Mouse (Mus musculus) kidney, postnatal 4 days (tissue): Measurements from ENCODE around the gene Eml1.

Experiments
- DNase-seq, 2 experiments: peaks; one replicate each; pipeline ENCODE4 v3.0.0; 2021; ENCODE audit warnings: mixed read lengths in 2 of 2

The Eml1 gene

DNA sequence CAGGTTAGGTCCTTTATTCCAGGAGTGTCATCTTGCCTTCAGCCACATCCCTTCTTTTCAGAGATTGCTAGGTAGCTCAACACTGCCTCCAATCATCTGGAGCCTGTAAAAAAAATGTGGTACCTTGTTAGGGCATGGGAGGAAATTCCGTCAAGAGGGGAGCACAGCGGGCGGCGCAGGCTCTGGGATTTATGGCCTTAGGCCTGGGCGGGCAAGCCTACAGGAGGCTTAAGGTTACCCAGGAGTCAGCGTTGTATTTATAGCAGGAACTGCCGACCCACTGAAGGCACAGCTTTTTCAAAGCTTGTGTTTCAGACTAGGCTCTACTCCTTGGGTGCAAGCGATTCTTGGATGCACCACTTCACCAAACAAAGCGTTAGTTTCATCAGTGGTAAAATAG lies 2.9 kb downstream of the Eml1 start:
- DNase-seq: peak in 1 of 2 experiments; percentile 51

DNA sequence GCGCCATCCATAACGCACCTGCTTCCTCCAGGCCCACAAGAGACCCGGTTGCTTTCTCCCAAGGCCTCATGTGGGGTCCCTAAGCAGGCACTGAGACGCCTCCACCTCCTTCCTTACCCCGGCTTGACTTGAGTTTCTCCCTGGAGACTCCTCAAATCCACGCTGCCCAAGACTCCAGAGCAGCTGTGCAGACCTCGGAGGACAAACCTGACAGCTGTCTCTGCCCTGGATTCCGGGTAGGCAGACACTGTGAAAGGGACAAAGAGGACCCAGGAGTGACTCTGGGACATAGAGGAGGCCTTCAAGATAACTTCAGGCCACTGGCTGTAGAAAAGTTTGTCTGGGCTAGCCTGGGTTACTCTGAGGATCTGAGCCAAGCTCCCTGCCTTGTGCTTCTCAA lies 3.9 kb downstream of the Eml1 start:
- DNase-seq: no peak

DNA sequence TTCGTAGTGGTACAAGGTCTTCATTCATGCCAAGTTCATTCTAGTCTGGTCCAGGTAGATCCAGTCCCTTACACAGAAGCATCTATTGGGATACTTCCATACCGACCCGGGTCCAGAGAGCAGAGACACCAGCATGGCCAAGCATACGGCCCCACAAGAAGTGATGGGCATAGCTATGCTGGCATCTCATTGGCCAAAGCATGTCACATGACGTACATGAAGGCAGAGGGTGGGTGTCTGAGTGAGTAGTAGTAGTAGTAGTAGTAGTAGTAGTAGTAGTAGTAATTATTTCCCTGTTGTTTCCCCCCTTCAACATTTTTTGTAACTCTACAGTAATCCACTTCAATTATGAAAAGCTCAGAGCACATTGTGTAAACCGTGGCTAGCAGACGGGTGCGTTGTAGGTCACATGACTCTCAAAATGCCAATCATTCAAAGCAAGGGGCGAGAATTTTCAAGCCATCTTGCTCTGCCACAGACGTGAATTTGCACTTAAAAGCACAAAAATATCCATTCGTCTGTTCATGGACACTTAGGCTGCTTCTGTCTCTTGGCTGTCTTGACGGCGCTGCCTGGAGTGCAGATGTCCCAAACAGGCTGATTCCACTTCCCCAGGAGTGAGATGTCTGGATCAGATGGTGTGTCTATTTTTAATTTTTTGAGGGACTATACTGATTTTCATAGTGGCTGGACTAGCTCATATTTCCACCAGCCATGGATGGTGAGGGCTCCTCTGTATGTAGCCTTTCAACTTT lies 7.8 kb downstream of the Eml1 start:
- no peak for DNase-seq

DNA sequence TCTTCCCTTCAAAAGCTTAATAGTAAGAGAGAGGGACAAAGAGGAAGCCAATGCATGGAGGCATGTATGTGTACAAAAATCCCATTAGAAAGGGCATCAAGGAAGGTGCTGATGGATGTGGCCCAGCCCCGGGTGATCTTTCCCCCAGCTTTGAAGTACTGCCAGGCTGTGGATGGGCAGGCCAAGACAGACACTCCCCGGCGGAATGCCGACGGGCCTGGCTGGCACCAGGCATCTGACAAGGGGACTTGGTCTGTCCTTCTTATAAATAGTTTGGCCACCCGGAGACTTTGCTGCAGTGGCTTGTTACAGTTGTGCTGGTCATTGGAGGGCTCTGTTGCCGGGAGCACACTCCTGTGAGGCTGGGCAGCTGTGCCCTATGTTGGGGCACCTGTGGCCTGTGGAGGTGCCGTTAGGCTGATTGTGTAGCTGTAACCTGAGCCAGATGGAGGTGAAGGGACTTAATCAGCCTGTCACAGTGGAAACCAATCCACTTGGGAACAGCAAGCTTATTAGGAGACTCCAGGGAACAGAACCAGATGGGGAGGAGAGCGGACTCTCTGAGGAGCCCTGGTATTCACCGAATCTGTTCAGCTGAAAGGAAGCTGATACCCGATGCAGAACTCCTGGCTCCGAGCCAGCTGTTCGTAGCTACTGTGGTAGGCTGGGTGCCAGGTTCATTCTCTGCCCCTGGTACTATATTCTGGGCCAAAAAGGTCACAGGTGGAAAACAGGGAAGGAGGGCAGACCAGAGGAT lies 15.9 kb downstream of the Eml1 start:
- peak; percentile 49 to 63 for DNase-seq

DNA sequence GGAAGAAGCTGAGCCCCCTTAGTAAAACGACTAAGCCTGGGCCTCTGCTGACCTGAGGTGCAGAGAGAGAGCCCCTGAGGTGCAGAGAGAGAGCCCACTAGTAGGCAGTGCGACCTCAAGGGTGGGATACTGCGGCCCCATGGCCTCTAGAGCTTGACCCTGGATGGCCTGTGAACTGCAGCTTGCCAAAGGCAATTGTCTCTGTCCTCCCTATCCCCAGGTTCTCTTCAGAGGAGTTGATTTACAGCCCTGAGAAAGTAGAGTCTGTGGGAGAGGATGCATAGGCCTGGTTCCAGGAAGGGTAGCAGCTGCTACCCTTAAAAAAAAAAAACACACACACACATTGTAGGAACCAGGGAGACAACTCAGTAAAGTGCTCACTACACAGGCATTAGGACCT lies 19.0 kb downstream of the Eml1 start:
- no peak for DNase-seq

DNA sequence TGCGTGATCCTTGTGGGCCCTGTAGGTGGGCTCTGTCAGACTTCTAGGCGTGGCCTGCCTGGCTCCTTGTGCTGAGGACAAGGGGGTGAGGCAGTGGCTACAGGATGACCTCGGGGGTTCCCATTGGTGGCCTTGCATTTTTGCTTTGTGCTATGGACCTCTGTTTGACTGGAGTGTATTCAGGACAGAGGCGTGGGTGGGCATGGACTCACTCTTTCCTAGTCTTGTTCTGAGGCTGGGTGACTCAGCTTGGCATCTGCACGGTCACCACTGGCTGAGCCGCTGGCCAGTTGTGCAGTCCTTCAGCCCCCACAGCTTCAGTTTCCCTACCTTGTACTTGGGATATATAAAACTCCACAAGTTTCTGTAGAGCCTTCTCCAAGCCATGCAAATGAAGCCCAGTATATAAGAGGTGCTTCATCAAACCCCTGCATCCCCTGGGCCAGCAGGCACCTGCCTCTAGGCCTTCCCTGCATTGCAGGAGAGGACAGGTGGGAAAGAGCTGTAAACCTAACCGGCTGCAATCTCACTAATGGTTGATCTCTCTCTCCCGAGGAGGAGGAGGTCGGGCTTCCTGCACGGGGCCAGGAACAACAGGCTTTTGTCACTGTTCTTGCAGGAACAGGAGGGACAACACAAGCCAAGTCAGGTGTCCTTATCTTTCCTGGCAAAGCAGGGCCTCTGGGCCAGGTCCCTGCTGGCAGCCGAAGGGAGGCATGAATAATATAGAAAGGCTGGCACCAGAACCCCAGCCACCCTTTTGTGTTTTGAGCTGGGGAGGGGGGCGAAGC lies 21.7 kb downstream of the Eml1 start:
- DNase-seq: no peak

DNA sequence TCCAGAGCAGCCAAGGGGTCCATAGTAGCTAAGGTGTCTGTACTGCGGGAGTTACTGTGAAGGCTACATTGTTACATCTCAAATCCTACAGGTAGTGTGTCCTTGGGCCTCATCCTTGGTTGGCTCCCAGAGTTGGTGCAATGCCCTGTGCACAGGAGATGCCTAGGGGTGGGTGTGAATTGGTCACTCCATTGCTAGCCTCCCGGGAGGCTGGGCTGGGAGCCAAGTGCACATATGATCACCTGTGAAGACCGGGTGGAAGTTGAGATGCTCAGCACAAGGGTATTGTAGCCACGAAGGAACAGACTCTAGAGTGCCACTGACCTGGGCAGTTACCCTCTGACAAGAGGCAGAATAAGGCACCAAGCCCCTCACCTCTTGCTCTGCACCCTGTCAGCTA lies 22.3 kb downstream of the Eml1 start:
- no peak for DNase-seq

DNA sequence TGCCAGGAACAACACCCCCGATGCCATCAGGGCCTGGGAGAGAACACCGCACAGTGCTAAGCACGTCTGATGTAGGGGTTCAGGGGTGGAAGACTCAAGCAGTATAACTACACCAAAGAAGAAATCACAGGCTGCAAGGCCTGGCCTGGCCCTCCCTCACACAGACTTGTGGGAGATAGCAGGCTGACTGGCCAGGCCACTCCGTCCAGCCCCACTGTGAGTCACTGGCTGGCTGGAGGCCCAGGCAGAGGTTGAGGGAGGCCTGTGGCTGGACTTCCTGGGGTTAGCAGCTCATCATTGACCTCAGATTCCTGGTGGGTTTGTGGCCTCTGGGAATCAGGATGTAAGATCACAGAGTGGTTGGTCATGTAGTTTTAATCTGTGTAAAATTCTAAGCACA lies 22.9 kb downstream of the Eml1 start:
- peak; percentile 91 to 93 for DNase-seq

DNA sequence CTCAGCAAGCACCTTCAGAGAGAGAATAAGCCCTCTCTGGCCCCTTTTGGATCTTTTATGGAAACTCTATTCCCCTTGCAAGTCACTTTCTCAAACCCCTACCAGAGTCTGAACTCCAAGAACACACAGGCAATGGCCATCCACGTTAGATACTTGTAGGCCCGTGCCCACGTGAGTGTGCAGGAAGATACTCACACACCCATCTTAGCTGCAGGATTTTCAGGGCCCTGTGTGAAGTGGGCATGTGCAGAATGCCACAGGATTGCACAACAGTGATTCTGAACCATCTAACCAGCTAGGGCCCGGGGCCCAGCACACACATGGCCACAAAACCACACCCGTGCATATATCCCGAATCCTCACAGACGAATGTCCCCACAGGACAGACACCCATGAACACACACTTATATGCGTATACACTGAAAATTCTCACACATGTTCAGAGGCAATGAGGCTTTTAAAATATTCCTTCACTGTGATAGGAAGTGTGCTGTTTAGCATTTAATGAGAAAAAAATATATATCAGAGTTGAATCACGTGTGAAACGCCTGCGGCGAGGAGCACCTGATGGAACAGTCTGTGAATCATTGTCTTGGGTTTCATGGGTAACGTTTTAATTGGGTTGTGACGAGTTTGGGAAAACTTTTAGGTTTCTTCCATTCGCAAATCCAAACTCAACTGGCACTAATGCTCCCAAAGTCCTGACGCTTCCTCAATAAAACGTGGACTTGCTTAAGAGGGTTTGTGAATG lies 24.0 kb downstream of the Eml1 start:
- peak in 1 of 2 experiments; percentile 45 for DNase-seq

DNA sequence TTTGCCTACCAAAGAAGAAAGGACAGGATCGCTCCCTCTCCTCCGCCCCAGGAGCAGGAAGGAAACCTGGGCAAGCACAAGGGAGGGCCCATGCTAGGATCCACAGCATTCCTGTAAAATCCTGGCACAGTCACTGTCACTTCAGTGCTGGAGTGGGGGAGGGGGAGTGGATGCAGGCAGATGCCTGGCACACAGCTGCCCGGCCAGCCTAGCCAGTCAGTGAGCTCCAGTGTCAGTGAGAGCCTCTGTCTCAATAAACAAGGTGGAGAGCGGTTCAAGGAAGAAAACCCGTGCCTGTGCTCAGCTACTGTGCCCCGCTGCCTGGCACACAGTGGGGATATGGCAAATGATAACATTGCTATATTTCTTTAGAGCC lies 24.5 kb downstream of the Eml1 start:
- peak; percentile 31 to 57 for DNase-seq

DNA sequence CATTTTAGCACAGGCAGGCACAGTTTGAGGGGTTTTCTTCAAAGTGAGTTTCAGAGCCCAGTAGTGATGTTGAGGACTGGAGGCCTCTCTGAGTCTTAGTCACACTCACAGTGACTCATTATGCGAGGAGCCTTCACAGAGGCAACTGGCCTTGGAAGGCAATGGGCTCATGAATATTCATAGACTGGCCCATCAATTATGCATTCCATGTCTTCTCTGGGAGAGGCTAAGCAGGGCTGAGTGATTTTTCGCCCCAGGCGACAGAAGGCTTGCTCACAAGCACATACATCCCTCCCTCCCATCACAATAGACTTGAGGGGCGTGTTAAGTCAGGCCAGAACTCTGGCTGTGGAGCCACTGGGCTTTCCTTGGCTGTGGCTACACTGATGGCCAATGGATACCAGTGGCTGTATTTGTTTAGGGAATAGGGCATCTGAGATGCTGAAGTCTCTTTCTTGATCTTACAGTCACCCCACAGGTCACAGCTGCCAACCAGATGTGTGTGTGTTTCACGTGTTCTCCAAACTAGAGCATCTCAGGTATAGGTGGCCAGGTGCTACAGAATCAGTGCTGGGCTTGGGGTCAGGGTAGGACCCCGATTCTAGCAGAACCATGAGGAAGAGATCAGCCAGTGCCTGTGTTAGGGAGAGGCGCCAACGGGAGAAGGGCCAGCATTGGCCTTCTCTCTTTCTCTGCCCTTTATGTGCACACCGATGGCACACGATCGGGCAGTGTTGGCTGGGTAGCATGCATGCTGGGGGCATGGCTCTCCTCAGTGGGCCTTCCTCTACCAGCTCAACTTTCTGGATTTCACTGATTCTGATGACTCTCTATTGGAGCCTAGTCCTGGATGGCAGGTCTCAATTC lies 25.6 kb downstream of the Eml1 start:
- DNase-seq: peak; percentile 60 to 75

DNA sequence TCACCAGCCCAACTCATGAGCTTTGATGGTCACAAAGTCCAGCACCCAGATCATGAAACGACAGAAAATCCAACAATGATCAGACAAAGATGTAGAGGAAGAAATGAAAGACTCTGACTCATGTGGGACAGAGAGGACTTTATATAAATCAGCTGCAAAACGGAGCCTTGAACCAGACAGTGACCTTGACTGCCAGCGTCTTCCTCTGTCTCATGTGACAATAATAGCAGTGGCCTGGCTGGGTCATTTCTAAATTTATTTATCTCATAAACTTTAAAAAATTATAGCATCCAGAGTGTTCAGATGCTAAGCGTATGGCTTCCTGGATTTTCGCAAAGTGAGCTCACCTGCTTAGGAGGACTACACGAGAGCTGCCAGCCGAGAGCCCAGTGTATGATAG lies 27.9 kb downstream of the Eml1 start:
- DNase-seq: no peak

DNA sequence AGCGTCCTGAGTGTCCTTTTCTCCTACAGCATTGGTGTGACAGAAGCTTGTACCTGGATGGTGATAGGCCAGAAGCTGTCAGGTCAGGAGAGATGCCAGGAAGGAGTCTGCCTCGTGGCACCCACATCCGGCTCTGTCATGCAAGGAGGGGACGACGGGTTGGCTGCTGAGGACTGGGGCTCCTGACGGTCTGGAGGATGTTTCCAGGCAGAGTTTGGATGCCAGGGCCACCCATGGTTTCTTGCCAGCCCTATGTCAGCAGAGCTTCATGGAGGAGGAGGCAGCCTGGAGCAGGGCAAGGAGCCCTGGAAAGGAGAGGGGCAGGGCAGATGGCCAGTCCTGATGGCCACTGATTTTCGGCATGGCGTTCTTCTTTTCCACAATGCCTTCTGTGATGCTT lies 28.4 kb downstream of the Eml1 start:
- no peak for DNase-seq

DNA sequence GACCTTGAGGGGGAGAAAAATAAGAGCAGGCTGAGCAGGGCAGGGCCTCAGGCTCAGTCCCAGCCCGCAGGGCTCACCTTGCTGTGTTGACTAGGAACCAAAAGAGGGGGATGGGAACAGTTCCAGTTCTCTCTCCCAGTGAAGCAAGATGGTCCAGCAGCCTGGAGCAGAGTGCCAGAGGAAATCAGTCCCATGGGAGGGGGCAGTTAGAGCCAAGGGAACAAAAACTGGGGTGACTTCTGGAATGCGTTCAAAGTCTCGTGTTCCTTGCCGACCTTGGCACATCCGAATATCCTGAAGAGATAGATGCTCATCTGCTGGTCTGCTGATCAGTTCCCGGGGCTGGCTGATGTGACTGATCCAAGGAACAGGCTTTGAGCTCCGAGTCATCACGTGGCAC lies 30.2 kb downstream of the Eml1 start:
- no peak for DNase-seq

DNA sequence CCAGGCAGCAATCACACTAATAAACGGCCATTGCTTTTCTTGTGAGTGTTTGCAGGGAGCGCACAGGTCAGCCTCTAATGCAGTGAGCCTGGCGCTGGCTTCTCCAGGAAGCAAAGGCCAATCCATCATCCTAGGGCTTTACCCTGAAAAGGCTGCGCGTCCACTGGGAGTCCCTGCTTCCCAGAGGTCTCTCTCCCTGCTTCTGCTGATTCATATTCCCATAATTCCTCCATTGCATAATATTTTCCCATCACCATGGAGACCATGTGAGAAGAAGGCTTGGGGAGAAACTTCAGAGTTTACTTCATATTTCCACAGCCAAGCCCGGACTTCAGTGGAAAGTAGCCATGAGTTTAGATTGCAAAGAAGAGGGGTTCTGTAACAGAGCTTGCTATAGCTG lies 33.2 kb downstream of the Eml1 start:
- DNase-seq: peak; percentile 65 to 79

DNA sequence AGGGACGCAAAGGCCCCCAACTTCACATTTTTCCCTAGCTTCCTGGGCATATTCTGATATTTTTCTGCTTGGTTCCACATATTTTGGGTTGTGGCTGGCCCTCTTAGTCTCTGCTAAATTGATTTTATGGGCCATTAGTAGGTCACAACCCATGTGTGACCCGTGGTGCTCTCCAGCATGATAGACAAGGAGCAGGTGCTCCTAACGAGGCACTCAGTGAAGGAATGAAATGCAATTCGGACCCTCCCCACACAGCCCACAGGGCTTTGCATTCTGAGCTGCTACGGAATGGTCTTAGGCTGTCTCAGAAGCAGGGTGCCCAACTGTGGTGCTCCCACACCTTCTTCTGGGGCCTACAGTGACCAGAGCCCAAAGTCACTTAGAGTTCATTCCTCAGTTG lies 38.3 kb downstream of the Eml1 start:
- no peak for DNase-seq

DNA sequence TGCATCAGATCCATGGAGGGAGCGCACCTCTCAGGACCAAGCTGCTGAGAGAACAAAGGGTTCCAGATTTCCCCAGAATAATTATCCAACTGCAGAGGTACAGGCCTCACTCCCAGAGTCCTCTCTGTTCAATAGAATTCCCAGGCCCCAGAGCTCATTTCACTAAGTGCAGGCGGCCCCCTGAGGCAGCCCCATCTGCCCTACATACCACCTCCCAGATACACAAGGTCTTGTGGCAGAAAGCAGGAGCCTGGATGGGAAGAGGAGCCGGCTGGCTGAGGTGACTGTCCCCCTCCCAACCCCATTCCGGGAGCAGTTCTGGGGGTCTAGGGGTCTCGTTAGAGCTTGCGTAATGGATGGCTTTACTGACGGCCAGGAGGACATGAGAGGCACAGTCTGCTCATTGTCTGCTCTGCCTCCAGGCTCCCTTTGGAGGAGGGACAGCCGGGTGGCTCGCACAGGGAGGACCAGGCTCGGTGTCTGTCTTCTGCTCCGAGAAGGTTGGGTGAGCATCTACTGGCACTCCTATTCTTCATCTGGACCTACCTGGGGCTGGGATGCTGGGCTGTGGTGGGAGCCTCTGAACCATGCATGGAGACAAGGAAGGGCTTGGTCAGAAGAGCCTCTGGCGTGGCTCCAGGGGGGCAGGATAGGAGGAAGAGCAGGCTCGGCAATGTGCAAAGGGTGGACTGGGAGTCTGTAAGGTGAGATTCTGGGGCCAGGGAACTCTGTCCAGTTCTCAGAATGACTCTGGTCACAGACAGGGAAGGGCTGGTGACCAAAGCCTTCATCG lies 39.9 kb downstream of the Eml1 start:
- DNase-seq: no peak

DNA sequence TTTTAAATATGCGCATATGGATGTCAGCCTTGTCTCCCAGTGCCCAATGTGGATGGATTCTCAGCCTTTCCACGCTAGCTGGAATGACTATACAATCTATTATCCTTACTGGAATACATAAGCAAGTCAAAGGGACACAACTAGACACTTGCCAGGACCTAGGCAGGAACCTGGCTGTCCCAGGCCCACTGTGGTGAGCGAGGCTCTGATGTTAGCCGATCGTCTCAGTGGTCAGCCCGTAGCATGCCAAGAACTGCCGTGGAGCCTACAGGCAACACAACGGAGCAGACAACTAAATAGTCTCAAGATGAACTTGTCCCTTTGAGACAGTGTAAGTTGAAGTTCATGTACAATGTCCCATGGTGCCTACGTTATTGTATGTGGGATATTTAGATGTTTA lies 44.2 kb downstream of the Eml1 start:
- DNase-seq: no peak

DNA sequence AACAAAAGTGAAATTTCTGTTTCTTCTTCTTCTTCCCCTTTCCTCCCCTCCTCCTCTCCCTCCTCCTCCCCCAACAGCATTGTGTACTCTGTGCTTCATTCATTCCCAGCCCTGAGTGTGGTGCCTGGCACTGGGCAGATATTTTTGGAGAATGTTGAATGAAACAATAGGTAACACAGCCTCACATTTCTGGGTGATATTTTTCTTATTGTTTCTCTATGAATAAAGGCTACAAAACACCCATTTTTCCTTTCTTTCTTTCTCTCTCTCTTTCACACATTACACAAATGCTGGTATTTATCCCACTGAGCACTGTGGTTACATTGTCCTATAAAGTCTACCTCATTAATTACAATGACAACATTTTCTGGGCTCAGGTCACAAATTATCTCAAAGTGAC lies 48.8 kb downstream of the Eml1 start:
- DNase-seq: no peak

DNA sequence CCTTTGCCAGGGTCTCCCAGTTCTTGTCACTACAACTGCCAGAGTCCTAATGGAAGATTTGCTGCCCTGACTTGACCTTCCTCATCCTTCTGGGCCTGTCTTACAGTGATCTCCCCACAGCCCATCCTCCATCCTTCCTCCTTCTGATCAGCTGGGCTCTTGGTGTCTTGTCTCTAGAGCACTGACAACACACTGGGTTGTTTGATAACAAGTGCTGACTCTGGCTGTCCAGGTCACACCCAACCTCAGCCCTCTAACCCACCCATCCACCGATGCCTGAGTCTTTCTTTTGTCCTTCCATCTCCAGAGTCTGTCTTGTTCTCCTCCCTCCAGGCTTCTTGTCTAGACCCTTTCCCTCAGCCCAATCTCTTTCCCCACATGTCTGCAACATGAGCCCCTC lies 50.7 kb downstream of the Eml1 start:
- DNase-seq: no peak

DNA sequence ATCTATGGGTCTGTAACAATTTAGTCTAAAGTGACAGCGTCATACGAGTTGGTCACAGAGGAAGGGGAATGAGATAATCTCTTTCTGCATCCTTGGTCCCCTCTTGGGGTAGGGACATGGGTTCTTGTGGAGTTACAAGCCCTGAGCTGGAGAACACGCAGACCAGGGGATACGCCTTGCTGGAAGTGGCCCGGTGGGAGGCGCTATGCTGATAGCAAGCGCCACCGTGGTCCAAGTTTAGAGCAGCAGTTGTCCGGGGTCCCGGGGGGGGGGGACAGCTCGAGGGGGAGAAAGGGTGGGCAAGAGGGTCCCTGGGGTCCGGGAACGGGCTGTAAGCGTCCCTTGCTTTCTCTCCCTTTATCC lies 51.7 kb downstream of the Eml1 start:
- DNase-seq: peak; percentile 74 to 84
